Mouse (Mus musculus) midbrain, embryonic 11.5 days (tissue): ENCODE results near the gene Unc13c. TPM values are rescaled to one million over a fixed set of nuclear protein-coding genes. Genes with fewer than 3 reads are reported as not detected.

Experiments used
- ATAC-seq: fragments of 200-750 bp; cut with Nextera tagmentation; 2 replicates; pipeline ENCODE4 v1.8.0; 2017; ENCODE audit warnings: moderate TSS enrichment, moderate library complexity; ENCODE audit not compliant: low FRiP score
- DNase-seq: peaks from one replicate; pipeline ENCODE4 v3.0.0; 2015; ENCODE audit warnings: low spot score; ENCODE audit errors: missing footprints
- H3K27ac ChIP-seq: fragments of 300-500 bp; sonication (generic); 2 replicates; pipeline ENCODE4 v1.5.1; 2014; ENCODE audit warnings: low read depth, low read length
- H3K27me3 ChIP-seq: fragments of 300-500 bp; sonication (generic); 2 replicates; pipeline ENCODE4 v1.6.1; 2014; ENCODE audit warnings: mild to moderate bottlenecking, low read length, moderate library complexity, mixed read lengths; ENCODE audit not compliant: control insufficient read depth, insufficient read depth
- H3K36me3 ChIP-seq: fragments of 300-500 bp; sonication (generic); 2 replicates; pipeline ENCODE4 v1.6.1; 2014; ENCODE audit warnings: mild to moderate bottlenecking, low read length, moderate library complexity, mixed read lengths; ENCODE audit not compliant: control insufficient read depth, insufficient read depth
- H3K4me1 ChIP-seq: fragments of 300-500 bp; sonication (generic); 2 replicates; pipeline ENCODE4 v1.6.1; 2014; ENCODE audit warnings: low read length; ENCODE audit not compliant: control insufficient read depth, insufficient read depth
- H3K4me2 ChIP-seq: fragments of 300-500 bp; sonication (generic); 2 replicates; pipeline ENCODE4 v1.6.1; 2014; ENCODE audit warnings: mild to moderate bottlenecking, moderate library complexity
- H3K4me3 ChIP-seq: fragments of 300-500 bp; sonication (generic); 2 replicates; pipeline ENCODE4 v1.5.1; 2014; ENCODE audit warnings: low read depth, low read length
- H3K9ac ChIP-seq: fragments of 300-500 bp; sonication (generic); 2 replicates; pipeline ENCODE4 v1.6.1; 2014; ENCODE audit warnings: low read length
- H3K9me3 ChIP-seq: fragments of 300-500 bp; sonication (generic); 2 replicates; pipeline ENCODE4 v1.6.1; 2016; ENCODE audit warnings: low read length; ENCODE audit not compliant: control insufficient read depth
- WGBS: fragments of 180-500 bp; shearing (Covaris S2); extraction: QIAGEN DNeasy Blood & Tissue Kit; methylation state at CpG from one replicate; pipeline ENCODE4 v1.1.7; 2014; 5-methylcytosine and 5-hydroxymethylcytosine counted together
- polyA plus RNA-seq: library from polyadenylated mRNA; unstranded; fragments of >200 nt; fragmentation: Nextera tagmentation; extraction: Ambion mirVana; gene quantifications from 2 replicates; pipeline ENCODE4 v1.2.1, GENCODE M21; 2014

Gene Unc13c
- polyA plus RNA-seq, 1 experiment from 2014 or later = 0.26 TPM

DNA sequence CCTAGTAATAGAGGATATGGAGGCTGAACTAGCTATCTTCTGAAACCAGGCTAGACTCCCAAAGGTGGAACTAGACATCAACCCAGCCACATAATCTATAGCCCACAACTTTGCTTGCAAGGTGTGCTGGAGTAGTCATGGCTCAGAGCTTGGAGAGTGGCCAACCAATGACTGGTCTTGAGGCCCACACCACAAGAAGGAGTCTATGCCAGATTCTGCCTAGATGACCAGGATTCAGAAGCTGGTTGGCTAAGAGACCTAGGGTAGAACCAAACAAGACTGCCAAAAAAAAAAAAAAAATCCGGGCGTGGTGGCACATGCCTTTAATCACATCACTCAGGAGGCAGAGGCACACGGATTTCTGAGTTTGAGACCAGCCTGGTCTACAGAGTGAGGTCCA is 70.2 kb downstream of the Unc13c start:
- H3K27ac ChIP-seq = no peak overlapping the region
- no peaks in the 10 kb centered on the region; the same call in 1 of the 2 replicates for H3K9me3 ChIP-seq
- H3K4me3 ChIP-seq = no peak overlapping the region
- H3K4me1 ChIP-seq = no peaks in the 10 kb centered on the region
- no peak overlapping the region for H3K4me2 ChIP-seq
- no peaks in the 10 kb centered on the region for H3K36me3 ChIP-seq
- DNase-seq (no peak), ATAC-seq (no peak)
- 89% methylated on average over 3 of the region's 3 CpGs for WGBS
- no peaks in the 10 kb centered on the region for H3K27me3 ChIP-seq
- no peak overlapping the region for H3K9ac ChIP-seq

DNA sequence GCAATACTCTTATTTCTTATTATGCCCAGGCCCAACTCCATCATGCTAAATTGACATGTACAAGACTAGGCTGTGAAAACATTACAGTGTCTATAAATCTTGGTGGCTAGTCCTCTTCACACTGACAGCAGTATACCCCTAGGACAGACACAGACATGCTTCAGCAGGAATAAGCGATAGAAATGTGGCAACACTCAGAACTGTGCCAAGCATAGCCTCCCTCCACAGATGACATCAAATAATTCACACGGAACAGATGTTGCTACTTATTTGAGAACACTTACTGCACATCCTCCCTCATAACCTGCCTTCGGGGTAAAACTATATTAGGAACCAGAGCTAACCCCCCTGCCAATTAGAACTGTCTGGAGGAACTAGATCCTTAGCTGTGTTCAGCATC is 72.6 kb downstream of the Unc13c start:
- Histone ChIP-seq H3K4me1 (no peaks in the 10 kb centered on the region), H3K9ac (no peak overlapping the region), H3K4me2 (no peak overlapping the region), H3K27ac (no peak overlapping the region), H3K9me3 (no peaks in the 10 kb centered on the region; the same call in 1 of the 2 replicates), H3K4me3 (no peak overlapping the region), H3K27me3 (no peaks in the 10 kb centered on the region), H3K36me3 (no peaks in the 10 kb centered on the region)
- ATAC-seq (no peak), DNase-seq (no peak)
- 91% methylated on average over 3 of the region's 3 CpGs for WGBS

DNA sequence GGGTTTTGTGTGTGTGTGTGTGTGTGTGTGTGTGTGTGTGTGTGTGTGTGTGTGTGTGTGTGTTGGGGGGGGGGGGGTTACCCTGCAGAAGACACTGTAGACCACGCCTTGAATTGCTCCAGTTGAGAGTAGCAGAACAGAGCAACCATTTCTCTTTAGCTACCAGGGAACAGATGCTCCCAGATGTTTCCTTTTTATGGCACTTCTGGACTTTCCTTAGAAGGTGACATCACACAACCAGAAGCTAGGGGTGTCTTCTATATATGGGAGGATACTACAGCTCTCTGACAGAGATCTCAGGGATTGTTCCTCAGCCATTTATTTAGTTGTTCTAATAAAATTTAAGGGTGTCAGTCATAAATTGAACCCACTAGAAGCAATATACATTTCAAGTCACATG is 85.2 kb downstream of the Unc13c start:
- WGBS = 43% methylated on average over 1 of the region's 1 CpGs
- ATAC-seq = no peak

DNA sequence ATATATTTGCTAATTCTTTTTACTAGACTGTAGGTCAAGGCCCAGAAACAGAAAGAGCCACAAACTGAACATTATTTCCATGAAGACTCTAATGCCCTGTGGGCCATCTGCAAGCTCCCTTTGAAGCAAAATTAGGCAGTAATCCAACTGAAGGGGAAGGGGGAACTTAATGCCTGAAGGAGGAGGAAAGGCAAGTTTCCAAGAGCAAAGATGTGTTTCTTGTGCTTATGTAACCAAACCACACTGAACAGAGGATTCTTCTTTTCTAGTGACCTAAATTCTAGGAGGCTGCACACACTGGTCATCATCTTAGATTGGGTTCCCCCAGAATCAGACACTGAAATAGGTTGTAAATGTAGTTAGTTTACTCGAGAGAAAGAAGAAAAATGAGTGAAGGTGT is 85.6 kb downstream of the Unc13c start:
- Histone ChIP-seq H3K9me3 (no peaks in the 10 kb centered on the region), H3K9ac (no peak overlapping the region), H3K4me3 (no peak overlapping the region), H3K27ac (no peak overlapping the region), H3K4me2 (no peak overlapping the region), H3K27me3 (no peaks in the 10 kb centered on the region), H3K36me3 (no peaks in the 10 kb centered on the region), H3K4me1 (no peaks in the 10 kb centered on the region)
- no peak for ATAC-seq
- DNase-seq = no peak
- WGBS = 95% methylated on average over 1 of the region's 1 CpGs

More for the DNA sequence above, 85.2 kb downstream of the Unc13c start:
- DNase-seq = no peak
- H3K4me3 ChIP-seq = no peak overlapping the region
- no peaks in the 10 kb centered on the region for H3K9me3 ChIP-seq
- H3K9ac ChIP-seq = no peak overlapping the region
- no peaks in the 10 kb centered on the region for H3K4me1 ChIP-seq
- no peaks in the 10 kb centered on the region for H3K27me3 ChIP-seq
- no peaks in the 10 kb centered on the region for H3K36me3 ChIP-seq
- no peak overlapping the region for H3K27ac ChIP-seq
- no peak overlapping the region for H3K4me2 ChIP-seq

DNA sequence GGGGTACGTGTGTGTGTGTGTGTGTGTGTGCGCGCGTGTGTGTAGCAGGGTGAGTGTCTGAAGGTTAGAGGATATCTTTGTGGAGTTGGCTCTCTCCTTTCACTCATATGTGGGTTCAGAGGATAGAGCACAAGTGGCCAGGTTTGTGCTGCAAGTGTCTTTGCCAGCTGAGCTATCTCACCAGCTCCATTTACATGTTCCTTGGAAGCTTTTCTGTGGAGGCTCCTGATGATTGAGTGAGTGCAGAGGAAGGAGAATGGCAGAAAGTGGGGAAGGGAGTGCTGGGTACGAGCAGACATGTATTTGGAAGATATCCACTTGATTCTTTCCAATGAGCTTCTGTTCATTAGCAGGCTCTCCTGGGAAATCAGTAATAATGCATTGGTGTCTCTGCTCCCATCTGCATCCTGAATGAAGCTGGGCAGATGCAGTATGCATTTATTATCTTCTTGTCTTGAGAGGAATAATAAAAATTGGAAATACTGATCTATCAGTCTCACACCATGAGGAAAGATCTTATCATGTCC is 86.3 kb downstream of the Unc13c start:
- no peak overlapping the region for H3K27ac ChIP-seq
- no peak overlapping the region for H3K4me3 ChIP-seq
- DNase-seq (no peak), ATAC-seq (no peak)
- no peaks in the 10 kb centered on the region for H3K9me3 ChIP-seq
- 86% methylated on average over 5 of the region's 5 CpGs for WGBS
- no peak overlapping the region for H3K9ac ChIP-seq
- no peaks in the 10 kb centered on the region for H3K27me3 ChIP-seq
- no peaks in the 10 kb centered on the region for H3K4me1 ChIP-seq
- H3K4me2 ChIP-seq = no peak overlapping the region
- no peaks in the 10 kb centered on the region for H3K36me3 ChIP-seq

DNA sequence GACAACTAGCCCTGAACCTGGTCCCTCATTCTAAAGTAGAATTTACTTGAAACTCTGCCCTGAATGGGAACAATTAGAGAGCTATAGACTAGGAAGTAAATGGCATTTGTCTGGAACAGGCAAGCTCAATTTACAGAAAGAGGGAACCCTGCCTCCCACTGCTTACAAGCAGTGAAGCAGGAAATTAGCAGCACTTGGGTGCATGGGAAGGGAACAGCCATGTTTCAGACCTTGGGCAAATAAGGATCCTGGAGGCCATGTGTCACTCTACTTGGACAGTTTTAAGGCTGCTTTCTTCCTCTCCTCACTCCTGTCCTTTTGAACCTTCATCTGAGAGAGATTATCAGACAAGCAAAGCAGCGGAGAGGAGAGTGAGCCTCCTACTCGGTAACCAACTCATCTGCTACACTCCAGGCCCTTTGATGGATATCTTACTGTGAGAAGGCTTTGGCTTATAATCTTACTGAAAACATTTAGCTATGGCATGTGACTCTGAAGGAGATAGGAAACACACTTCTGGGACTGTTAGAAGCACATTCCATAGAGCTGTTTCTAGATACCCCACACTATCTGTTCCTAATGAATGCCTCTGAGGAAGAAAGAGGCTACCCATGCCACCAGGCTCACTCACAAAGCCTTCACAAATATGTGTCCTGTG is 101.2 kb downstream of the Unc13c start:
- WGBS = 63% methylated on average over 2 of the region's 2 CpGs
- H3K27ac ChIP-seq = no peak overlapping the region

DNA sequence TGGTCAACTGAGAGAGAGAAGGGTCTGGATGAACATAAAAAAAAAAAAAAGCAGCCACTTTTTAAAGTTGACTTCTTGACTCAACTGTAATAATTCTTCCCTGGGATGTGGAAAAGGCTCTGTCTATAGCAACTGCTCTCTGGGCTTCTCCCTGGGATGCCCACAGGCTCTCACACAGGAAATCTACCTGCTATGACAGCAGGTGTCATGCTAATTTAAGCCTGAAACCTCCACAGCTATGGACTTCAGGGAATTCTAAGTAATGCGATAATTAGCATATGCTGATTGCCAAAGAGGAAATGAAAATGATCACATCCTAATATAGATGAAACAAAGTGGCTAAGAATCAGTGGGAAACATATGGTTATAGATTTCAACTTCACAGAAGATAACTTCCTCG is 102.1 kb downstream of the Unc13c start:
- H3K27me3 ChIP-seq = no peaks in the 10 kb centered on the region
- H3K4me2 ChIP-seq = no peak overlapping the region
- DNase-seq = no peak
- no peaks in the 10 kb centered on the region for H3K36me3 ChIP-seq
- no peak for ATAC-seq
- no peak overlapping the region for H3K27ac ChIP-seq
- 84% methylated on average over 2 of the region's 2 CpGs for WGBS
- H3K9me3 ChIP-seq = no peaks in the 10 kb centered on the region
- no peak overlapping the region for H3K9ac ChIP-seq
- H3K4me1 ChIP-seq = no peaks in the 10 kb centered on the region
- H3K4me3 ChIP-seq = no peak overlapping the region

More for the DNA sequence above, 101.2 kb downstream of the Unc13c start:
- H3K36me3 ChIP-seq = no peaks in the 10 kb centered on the region
- H3K4me3 ChIP-seq = no peak overlapping the region
- DNase-seq (no peak), ATAC-seq (no peak)
- H3K9ac ChIP-seq = no peak overlapping the region
- no peaks in the 10 kb centered on the region for H3K4me1 ChIP-seq
- H3K9me3 ChIP-seq = no peaks in the 10 kb centered on the region
- H3K27me3 ChIP-seq = no peaks in the 10 kb centered on the region
- H3K4me2 ChIP-seq = no peak overlapping the region

DNA sequence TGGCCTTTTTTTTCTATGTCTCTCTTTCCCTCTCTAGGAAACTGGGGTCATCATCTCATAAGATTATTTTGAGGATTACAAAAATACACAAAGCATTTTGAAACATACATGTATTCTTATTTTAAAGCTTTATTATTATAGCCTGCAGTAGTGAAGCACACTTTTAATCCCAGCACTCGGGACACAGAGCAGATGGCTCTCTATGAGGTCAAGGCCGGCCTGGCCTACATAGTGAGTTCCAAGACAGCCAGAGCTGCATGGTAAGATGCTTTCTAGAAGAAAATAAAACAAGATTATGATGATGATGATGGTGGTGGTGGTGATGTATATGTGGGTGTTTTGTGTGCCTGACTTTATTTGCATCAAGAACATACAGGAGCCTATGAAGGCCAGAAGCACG is 109.3 kb downstream of the Unc13c start:
- WGBS = 89% methylated on average over 3 of the region's 3 CpGs
- no peaks in the 10 kb centered on the region for H3K27me3 ChIP-seq
- DNase-seq (no peak), ATAC-seq (no peak)
- no peaks in the 10 kb centered on the region for H3K9me3 ChIP-seq
- H3K36me3 ChIP-seq = no peaks in the 10 kb centered on the region
- H3K4me3 ChIP-seq = no peak overlapping the region
- H3K27ac ChIP-seq = no peak overlapping the region
- H3K9ac ChIP-seq = no peak overlapping the region
- H3K4me2 ChIP-seq = no peak overlapping the region
- H3K4me1 ChIP-seq = no peaks in the 10 kb centered on the region

DNA sequence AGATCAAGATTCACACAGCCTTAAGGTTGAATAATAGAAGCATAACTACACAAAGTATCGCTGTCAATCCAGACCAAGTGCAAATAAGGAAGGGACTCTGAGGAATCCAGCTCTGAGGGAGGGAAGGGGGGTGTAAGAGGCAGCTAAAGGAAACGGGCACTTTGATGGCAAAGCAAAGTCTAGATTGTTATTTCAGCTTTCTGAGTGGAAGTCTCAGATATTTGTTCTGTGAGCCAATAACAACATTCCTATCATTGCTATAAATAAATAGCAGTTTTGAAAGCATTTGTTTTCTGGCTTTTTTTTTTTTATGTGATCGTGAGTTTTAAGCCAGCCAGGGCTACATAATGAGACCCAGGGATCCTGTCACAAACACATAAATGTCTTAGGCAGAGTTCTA is 114.5 kb downstream of the Unc13c start:
- Histone ChIP-seq H3K9ac (no peak overlapping the region), H3K9me3 (no peaks in the 10 kb centered on the region; the same call in 1 of the 2 replicates), H3K27me3 (no peaks in the 10 kb centered on the region), H3K4me2 (no peak overlapping the region), H3K27ac (no peak overlapping the region), H3K36me3 (no peaks in the 10 kb centered on the region), H3K4me1 (no peaks in the 10 kb centered on the region), H3K4me3 (no peak overlapping the region)
- ATAC-seq (no peak), DNase-seq (no peak)
- 71% methylated on average over 3 of the region's 3 CpGs for WGBS
